Mouse (Mus musculus): ENCODE results near the gene Cdc123. TPM values are rescaled to one million over a fixed set of nuclear protein-coding genes. Genes with fewer than 3 reads are reported as not detected.

Cdc123 gene
- polyA plus RNA-seq, 1 experiment: 79.8 TPM

- DNase-seq: no peak
- 95% methylated on average over 11 of the region's 11 CpGs for WGBS
- TF ChIP-seq POLR2A (IDR thresholded peaks at IDR 0.05; ENCODE audit: control insufficient read depth, extremely low read depth, insufficient read depth, low read length, poor library complexity) (no peak), CTCF (IDR thresholded peaks at IDR 0.05; ENCODE audit: borderline replicate concordance, control insufficient read depth, extremely low read depth, insufficient read depth, low read length, poor library complexity) (no peak)
- no peaks in the 10 kb centered on the region for H3K27me3 ChIP-seq (ENCODE audit: control insufficient read depth, insufficient read depth, low read length)
- H3K36me3 ChIP-seq (ENCODE audit: control insufficient read depth, insufficient read depth, low read length): peaks cover 26% of the 10 kb centered on the region
- 0 out of 2 replicates have a peak, but pooled peaks cover 2% of the 10 kb centered on the region for H3K4me1 ChIP-seq (replicated peaks; ENCODE audit: control insufficient read depth, insufficient read depth, low read length)
- H3K27ac ChIP-seq (ENCODE audit: control insufficient read depth, insufficient read depth, low read length): no peak overlapping the region
- H3K4me3 ChIP-seq (ENCODE audit: control insufficient read depth, insufficient read depth, low read length): no peak overlapping the region
Observed at GRCm38 (mm10) chr2:5840815-5841214, 4.1 kb downstream of the Cdc123 start.

- Histone ChIP-seq H3K27me3 (ENCODE audit: control insufficient read depth, insufficient read depth, low read length) (no peaks in the 10 kb centered on the region), H3K4me1 (replicated peaks; ENCODE audit: control insufficient read depth, insufficient read depth, low read length) (no peaks in the 10 kb centered on the region), H3K27ac (ENCODE audit: control insufficient read depth, insufficient read depth, low read length) (no peak overlapping the region), H3K36me3 (ENCODE audit: control insufficient read depth, insufficient read depth, low read length) (peaks cover 28% of the 10 kb centered on the region), H3K4me3 (ENCODE audit: control insufficient read depth, insufficient read depth, low read length) (no peak overlapping the region)
- no peak for TF ChIP-seq CTCF (IDR thresholded peaks at IDR 0.05; ENCODE audit: borderline replicate concordance, control insufficient read depth, extremely low read depth, insufficient read depth, low read length, poor library complexity)
- TF ChIP-seq POLR2A (IDR thresholded peaks at IDR 0.05; ENCODE audit: control insufficient read depth, extremely low read depth, insufficient read depth, low read length, poor library complexity): no peak
- WGBS: 98% methylated on average over 5 of the region's 5 CpGs
- no peak for DNase-seq
Observed at GRCm38 (mm10) chr2:5825265-5825913, 19.6 kb downstream of the Cdc123 start.

GRCm38 (mm10) chr2:5824685-5825084 is 20.3 kb downstream of the Cdc123 start:
- Histone ChIP-seq H3K27ac (ENCODE audit: control insufficient read depth, insufficient read depth, low read length) (no peak overlapping the region), H3K4me3 (ENCODE audit: control insufficient read depth, insufficient read depth, low read length) (no peak overlapping the region), H3K4me1 (replicated peaks; ENCODE audit: control insufficient read depth, insufficient read depth, low read length) (no peaks in the 10 kb centered on the region), H3K36me3 (ENCODE audit: control insufficient read depth, insufficient read depth, low read length) (peaks cover 32% of the 10 kb centered on the region), H3K27me3 (ENCODE audit: control insufficient read depth, insufficient read depth, low read length) (no peaks in the 10 kb centered on the region)
- no peak for TF ChIP-seq CTCF (IDR thresholded peaks at IDR 0.05; ENCODE audit: borderline replicate concordance, control insufficient read depth, extremely low read depth, insufficient read depth, low read length, poor library complexity)
- DNase-seq: no peak
- WGBS: 46% methylated on average over 5 of the region's 5 CpGs

- no peak overlapping the region for H3K4me3 ChIP-seq (ENCODE audit: control insufficient read depth, insufficient read depth, low read length)
- no peak for DNase-seq
- H3K27me3 ChIP-seq (ENCODE audit: control insufficient read depth, insufficient read depth, low read length): no peaks in the 10 kb centered on the region
- H3K4me1 ChIP-seq (replicated peaks; ENCODE audit: control insufficient read depth, insufficient read depth, low read length): no peaks in the 10 kb centered on the region
- no peak for TF ChIP-seq CTCF (IDR thresholded peaks at IDR 0.05; ENCODE audit: borderline replicate concordance, control insufficient read depth, extremely low read depth, insufficient read depth, low read length, poor library complexity)
- no peak for TF ChIP-seq POLR2A (IDR thresholded peaks at IDR 0.05; ENCODE audit: control insufficient read depth, extremely low read depth, insufficient read depth, low read length, poor library complexity)
- no peak overlapping the region for H3K27ac ChIP-seq (ENCODE audit: control insufficient read depth, insufficient read depth, low read length)
- 39% methylated on average over 1 of the region's 1 CpGs for WGBS
- H3K36me3 ChIP-seq (ENCODE audit: control insufficient read depth, insufficient read depth, low read length): peaks cover 36% of the 10 kb centered on the region
Observed at GRCm38 (mm10) chr2:5824213-5824612, 20.8 kb downstream of the Cdc123 start.

- no peak for DNase-seq
- 97% methylated on average over 6 of the region's 6 CpGs for WGBS
- H3K4me1 ChIP-seq (replicated peaks; ENCODE audit: control insufficient read depth, insufficient read depth, low read length): no peaks in the 10 kb centered on the region
- peaks cover 41% of the 10 kb centered on the region for H3K36me3 ChIP-seq (ENCODE audit: control insufficient read depth, insufficient read depth, low read length)
- H3K27ac ChIP-seq (ENCODE audit: control insufficient read depth, insufficient read depth, low read length): no peak overlapping the region
- TF ChIP-seq CTCF (IDR thresholded peaks at IDR 0.05; ENCODE audit: borderline replicate concordance, control insufficient read depth, extremely low read depth, insufficient read depth, low read length, poor library complexity) (no peak), POLR2A (IDR thresholded peaks at IDR 0.05; ENCODE audit: control insufficient read depth, extremely low read depth, insufficient read depth, low read length, poor library complexity) (no peak)
- H3K27me3 ChIP-seq (ENCODE audit: control insufficient read depth, insufficient read depth, low read length): no peaks in the 10 kb centered on the region
- no peak overlapping the region for H3K4me3 ChIP-seq (ENCODE audit: control insufficient read depth, insufficient read depth, low read length)
Observed at GRCm38 (mm10) chr2:5822449-5822848, 22.5 kb downstream of the Cdc123 start.

- Histone ChIP-seq H3K36me3 (ENCODE audit: control insufficient read depth, insufficient read depth, low read length) (peaks cover 33% of the 10 kb centered on the region), H3K4me1 (replicated peaks; ENCODE audit: control insufficient read depth, insufficient read depth, low read length) (no peaks in the 10 kb centered on the region), H3K4me3 (ENCODE audit: control insufficient read depth, insufficient read depth, low read length) (no peak overlapping the region), H3K27me3 (ENCODE audit: control insufficient read depth, insufficient read depth, low read length) (no peaks in the 10 kb centered on the region), H3K27ac (ENCODE audit: control insufficient read depth, insufficient read depth, low read length) (no peak overlapping the region)
- WGBS: 93% methylated on average over 10 of the region's 10 CpGs
- no peak for DNase-seq
- TF ChIP-seq POLR2A (IDR thresholded peaks at IDR 0.05; ENCODE audit: control insufficient read depth, extremely low read depth, insufficient read depth, low read length, poor library complexity): no peak
- no peak for TF ChIP-seq CTCF (IDR thresholded peaks at IDR 0.05; ENCODE audit: borderline replicate concordance, control insufficient read depth, extremely low read depth, insufficient read depth, low read length, poor library complexity)
Observed at GRCm38 (mm10) chr2:5821264-5821663, 23.7 kb downstream of the Cdc123 start.

Measured in thymus, adult 2 months (tissue).